Mouse (Mus musculus) embryonic facial prominence, embryonic 14.5 days (tissue): Measurements from ENCODE around the gene Gm13695. TPM values are rescaled to one million over a fixed set of nuclear protein-coding genes. Genes with fewer than 3 reads are reported as not detected.

Experiments used
- polyA plus RNA-seq: library from polyadenylated mRNA; unstranded; fragments of >200 nt; fragmentation: Nextera tagmentation; extraction: Ambion mirVana; gene quantifications from 2 replicates; pipeline ENCODE4 v1.2.1, GENCODE M21; 2014

Gene Gm13695
- polyA plus RNA-seq, 1 experiment from 2014 or later = not detected

Other genes starting within 250 kb of the Gm13695 start
- 92.5 and 105 TPM in 2 replicates for gene Itgav, start 242.9 kb upstream of the Gm13695 start, polyA plus RNA-seq
- gene Fam171b, start 154.7 kb upstream of the Gm13695 start, polyA plus RNA-seq = 21.0 TPM in 2 replicates
- 0.53 TPM in 1 of 2 replicates, not detected in the other for gene Zswim2, start 26.1 kb upstream of the Gm13695 start, polyA plus RNA-seq
- not detected in 2 replicates for gene Gm13698, start 11.6 kb upstream of the Gm13695 start, polyA plus RNA-seq
- gene Gm13693, start 5.8 kb upstream of the Gm13695 start, polyA plus RNA-seq = not detected in 2 replicates
- gene Gm13696, start 5.8 kb downstream of the Gm13695 start, polyA plus RNA-seq = not detected in 2 replicates
- gene Gm13694, start 11.6 kb downstream of the Gm13695 start, polyA plus RNA-seq = not detected in 2 replicates
- not detected in 2 replicates for gene Gm13697, start 17.4 kb downstream of the Gm13695 start, polyA plus RNA-seq
- not detected in 2 replicates for gene Gm13691, start 23.2 kb downstream of the Gm13695 start, polyA plus RNA-seq